Mouse (Mus musculus) hindbrain, embryonic 13.5 days (tissue): ENCODE results near the gene 9230112D13Rik. TPM values are rescaled to one million over a fixed set of nuclear protein-coding genes. Genes with fewer than 3 reads are reported as not detected.
A peak's percentile ranks its signal among the peaks of the same experiment; 100 is the strongest.

Experiments
- ATAC-seq: fragments of 200-750 bp; cut with Nextera tagmentation; 2 replicates; pipeline ENCODE4 v1.8.0; 2017; ENCODE audit warnings: moderate TSS enrichment; ENCODE audit not compliant: low FRiP score
- H3K27ac ChIP-seq: fragments of 300-500 bp; sonication (generic); 2 replicates; pipeline ENCODE4 v1.5.1; 2015; ENCODE audit warnings: inconsistent platforms, mild to moderate bottlenecking, moderate library complexity
- H3K27me3 ChIP-seq: fragments of 300-500 bp; sonication (generic); 2 replicates; pipeline ENCODE4 v1.6.1; 2015; ENCODE audit warnings: mild to moderate bottlenecking, inconsistent platforms
- H3K36me3 ChIP-seq: fragments of 300-500 bp; sonication (generic); 2 replicates; pipeline ENCODE4 v1.6.1; 2015; ENCODE audit warnings: mild to moderate bottlenecking, inconsistent platforms
- H3K4me1 ChIP-seq: fragments of 300-500 bp; sonication (generic); replicated peaks from 2 replicates; pipeline ENCODE4 v1.6.1; 2015; ENCODE audit warnings: inconsistent platforms
- H3K4me2 ChIP-seq: fragments of 300-500 bp; sonication (generic); 2 replicates; pipeline ENCODE4 v1.6.1; 2015; ENCODE audit warnings: inconsistent platforms, mild to moderate bottlenecking, moderate library complexity
- H3K4me3 ChIP-seq: fragments of 300-500 bp; sonication (generic); 2 replicates; pipeline ENCODE4 v1.5.1; 2015; ENCODE audit warnings: mild to moderate bottlenecking, inconsistent platforms
- H3K9ac ChIP-seq: fragments of 300-500 bp; sonication (generic); 2 replicates; pipeline ENCODE4 v1.6.1; 2015; ENCODE audit warnings: mild to moderate bottlenecking, inconsistent platforms
- H3K9me3 ChIP-seq: fragments of 300-500 bp; sonication (generic); 2 replicates; pipeline ENCODE4 v1.6.1; 2016; ENCODE audit warnings: inconsistent platforms
- WGBS: fragments of 180-500 bp; shearing (Covaris S2); methylation state at CpG from one replicate; pipeline ENCODE4 v1.1.7; 2015; 5-methylcytosine and 5-hydroxymethylcytosine counted together
- polyA plus RNA-seq: library from polyadenylated mRNA; unstranded; fragments of >200 nt; fragmentation: Nextera tagmentation; extraction: Ambion mirVana; gene quantifications from 2 replicates; pipeline ENCODE4 v1.2.1, GENCODE M21; 2015

Gene 9230112D13Rik
- polyA plus RNA-seq, 1 experiment from 2014 or later, result not detected

- no peak for ATAC-seq
- H3K4me1 ChIP-seq, result 0 out of 2 replicates have a peak, but pooled peaks cover 4% of the 10 kb centered on the region
- H3K9ac ChIP-seq, result no peak overlapping the region
- WGBS, result 98% methylated on average over 9 of the region's 9 CpGs
- no peak overlapping the region for H3K27ac ChIP-seq
- no peak overlapping the region for H3K4me2 ChIP-seq
- H3K27me3 ChIP-seq, result 0 out of 2 replicates have a peak, but pooled peaks cover 2% of the 10 kb centered on the region
- no peaks in the 10 kb centered on the region for H3K9me3 ChIP-seq
- H3K36me3 ChIP-seq, result no peaks in the 10 kb centered on the region
- no peak overlapping the region for H3K4me3 ChIP-seq
Measured at GRCm38 (mm10) chr14:34558947-34559346, 36.3 kb upstream of the 9230112D13Rik start.

GRCm38 (mm10) chr14:34555211-34555610, 32.6 kb upstream of the 9230112D13Rik start:
- 0 out of 2 replicates have a peak, but pooled peaks cover 4% of the 10 kb centered on the region for H3K4me1 ChIP-seq
- no peaks in the 10 kb centered on the region for H3K36me3 ChIP-seq
- H3K4me3 ChIP-seq, result no peak overlapping the region
- no peaks in the 10 kb centered on the region for H3K9me3 ChIP-seq
- ATAC-seq, result no peak
- 61% methylated on average over 13 of the region's 13 CpGs for WGBS
- 0 out of 2 replicates have a peak, but pooled peaks cover 5% of the 10 kb centered on the region for H3K27me3 ChIP-seq
- no peak overlapping the region for H3K4me2 ChIP-seq
- H3K27ac ChIP-seq, result peak overlapping the region; percentile 8; the same call in 1 of the 2 replicates
- 0 out of 2 replicates have a peak overlapping the region, but pooled peaks have one; percentile 39 for H3K9ac ChIP-seq

GRCm38 (mm10) chr14:34554047-34554446, 31.4 kb upstream of the 9230112D13Rik start:
- Histone ChIP-seq H3K4me2 (no peak overlapping the region), H3K9me3 (no peaks in the 10 kb centered on the region), H3K27me3 (0 out of 2 replicates have a peak, but pooled peaks cover 5% of the 10 kb centered on the region), H3K4me1 (0 out of 2 replicates have a peak, but pooled peaks cover 6% of the 10 kb centered on the region), H3K27ac (no peak overlapping the region), H3K4me3 (no peak overlapping the region), H3K9ac (no peak overlapping the region), H3K36me3 (no peaks in the 10 kb centered on the region)
- WGBS, result 76% methylated on average over 3 of the region's 3 CpGs
- no peak for ATAC-seq

- Histone ChIP-seq H3K27me3 (0 out of 2 replicates have a peak, but pooled peaks cover 5% of the 10 kb centered on the region), H3K27ac (no peak overlapping the region), H3K9me3 (no peaks in the 10 kb centered on the region), H3K9ac (no peak overlapping the region), H3K36me3 (no peaks in the 10 kb centered on the region), H3K4me1 (0 out of 2 replicates have a peak, but pooled peaks cover 6% of the 10 kb centered on the region), H3K4me2 (no peak overlapping the region), H3K4me3 (no peak overlapping the region)
- WGBS, result 91% methylated on average over 6 of the region's 6 CpGs
- no peak for ATAC-seq
Measured at GRCm38 (mm10) chr14:34553470-34553869, 30.9 kb upstream of the 9230112D13Rik start.

- Histone ChIP-seq H3K36me3 (no peaks in the 10 kb centered on the region), H3K4me1 (peaks cover 12% of the 10 kb centered on the region; the same call in 1 of the 2 replicates), H3K9me3 (no peaks in the 10 kb centered on the region), H3K4me3 (no peak overlapping the region), H3K27me3 (0 out of 2 replicates have a peak, but pooled peaks cover 9% of the 10 kb centered on the region), H3K27ac (no peak overlapping the region; the same call in 1 of the 2 replicates), H3K4me2 (no peak overlapping the region), H3K9ac (no peak overlapping the region)
- 91% methylated on average over 5 of the region's 5 CpGs for WGBS
- no peak for ATAC-seq
Measured at GRCm38 (mm10) chr14:34552226-34552625, 29.6 kb upstream of the 9230112D13Rik start.

- Histone ChIP-seq H3K27me3 (0 out of 2 replicates have a peak, but pooled peaks cover 20% of the 10 kb centered on the region), H3K36me3 (no peaks in the 10 kb centered on the region), H3K9ac (peak overlapping the region; percentile 90), H3K4me3 (peak overlapping the region; percentile 84), H3K4me1 (peaks cover 8% of the 10 kb centered on the region; the same call in 1 of the 2 replicates), H3K4me2 (peak overlapping the region; percentile 67), H3K9me3 (no peaks in the 10 kb centered on the region), H3K27ac (peak overlapping the region; percentile 91)
- ATAC-seq, result peak; percentile 96
- under 1% methylated on average over 49 of the region's 55 CpGs for WGBS
Measured at GRCm38 (mm10) chr14:34549004-34549671, 26.5 kb upstream of the 9230112D13Rik start.

GRCm38 (mm10) chr14:34548391-34549001, 25.9 kb upstream of the 9230112D13Rik start:
- ATAC-seq, result peak; percentile 55
- Histone ChIP-seq H3K9ac (peak overlapping the region; percentile 90), H3K27ac (peak overlapping the region; percentile 91), H3K27me3 (0 out of 2 replicates have a peak, but pooled peaks cover 18% of the 10 kb centered on the region), H3K4me3 (peak overlapping the region; percentile 84), H3K9me3 (no peaks in the 10 kb centered on the region), H3K36me3 (no peaks in the 10 kb centered on the region), H3K4me2 (peak overlapping the region; percentile 67), H3K4me1 (peaks cover 8% of the 10 kb centered on the region; the same call in 1 of the 2 replicates)
- WGBS, result under 1% methylated on average over 27 of the region's 27 CpGs

- H3K27me3 ChIP-seq, result peaks cover 20% of the 10 kb centered on the region; the same call in 1 of the 2 replicates
- no peak for ATAC-seq
- no peaks in the 10 kb centered on the region for H3K36me3 ChIP-seq
- no peak overlapping the region for H3K9ac ChIP-seq
- WGBS, result 83% methylated on average over 2 of the region's 2 CpGs
- H3K4me1 ChIP-seq, result peaks cover 7% of the 10 kb centered on the region; the same call in 1 of the 2 replicates
- H3K4me2 ChIP-seq, result no peak overlapping the region
- H3K9me3 ChIP-seq, result no peaks in the 10 kb centered on the region
- no peak overlapping the region for H3K27ac ChIP-seq
- H3K4me3 ChIP-seq, result no peak overlapping the region
Measured at GRCm38 (mm10) chr14:34544545-34544944, 21.9 kb upstream of the 9230112D13Rik start.

GRCm38 (mm10) chr14:34544001-34544400, 21.4 kb upstream of the 9230112D13Rik start:
- Histone ChIP-seq H3K9me3 (no peaks in the 10 kb centered on the region), H3K36me3 (no peaks in the 10 kb centered on the region), H3K4me1 (peaks cover 6% of the 10 kb centered on the region; the same call in 1 of the 2 replicates), H3K9ac (no peak overlapping the region), H3K4me3 (no peak overlapping the region), H3K4me2 (no peak overlapping the region), H3K27ac (no peak overlapping the region), H3K27me3 (peaks cover 20% of the 10 kb centered on the region; the same call in 1 of the 2 replicates)
- no peak for ATAC-seq
- WGBS, result 84% methylated on average over 6 of the region's 6 CpGs

- Histone ChIP-seq H3K36me3 (no peaks in the 10 kb centered on the region), H3K9me3 (no peaks in the 10 kb centered on the region)
- 78% methylated on average over 6 of the region's 6 CpGs for WGBS
Measured at GRCm38 (mm10) chr14:34543596-34543995, 21.0 kb upstream of the 9230112D13Rik start.

GRCm38 (mm10) chr14:34541896-34542295, 19.3 kb upstream of the 9230112D13Rik start:
- Histone ChIP-seq H3K4me2 (no peak overlapping the region), H3K9ac (no peak overlapping the region), H3K9me3 (no peaks in the 10 kb centered on the region), H3K36me3 (no peaks in the 10 kb centered on the region), H3K27me3 (peaks cover 16% of the 10 kb centered on the region; the same call in 1 of the 2 replicates), H3K27ac (no peak overlapping the region), H3K4me1 (no peaks in the 10 kb centered on the region), H3K4me3 (no peak overlapping the region)
- WGBS, result 89% methylated on average over 5 of the region's 5 CpGs
- no peak for ATAC-seq

More at GRCm38 (mm10) chr14:34543596-34543995, 21.0 kb upstream of the 9230112D13Rik start:
- Histone ChIP-seq H3K4me1 (peaks cover 6% of the 10 kb centered on the region; the same call in 1 of the 2 replicates), H3K4me3 (no peak overlapping the region), H3K27me3 (peaks cover 20% of the 10 kb centered on the region; the same call in 1 of the 2 replicates), H3K4me2 (no peak overlapping the region), H3K9ac (no peak overlapping the region), H3K27ac (no peak overlapping the region)
- ATAC-seq, result no peak

- Histone ChIP-seq H3K36me3 (no peaks in the 10 kb centered on the region), H3K4me3 (no peak overlapping the region), H3K4me2 (no peak overlapping the region), H3K27me3 (peaks cover 13% of the 10 kb centered on the region; the same call in 1 of the 2 replicates), H3K4me1 (no peaks in the 10 kb centered on the region), H3K9me3 (no peaks in the 10 kb centered on the region), H3K27ac (no peak overlapping the region), H3K9ac (no peak overlapping the region)
- no peak for ATAC-seq
- WGBS, result 19% methylated on average over 16 of the region's 17 CpGs
Measured at GRCm38 (mm10) chr14:34540685-34541162, 18.1 kb upstream of the 9230112D13Rik start.
